Mouse (Mus musculus) cortical plate, adult 2 months (tissue): ENCODE data around the gene Enpp7.

Experiments used
- CTCF ChIP-seq: fragments of 200-500 bp; IDR thresholded peaks from 2 replicates; pipeline ENCODE4 v1.5.1; 2011; ENCODE audit warnings: mild to moderate bottlenecking, control low read depth, low read length; ENCODE audit not compliant: insufficient read depth; ENCODE audit errors: extremely low read depth
- POLR2A ChIP-seq: fragments of 200-500 bp; IDR thresholded peaks from 2 replicates; pipeline ENCODE4 v1.6.1; 2011; ENCODE audit warnings: mild to moderate bottlenecking, low read length, control low read depth; ENCODE audit not compliant: insufficient read depth; ENCODE audit errors: extremely low read depth

DNA sequence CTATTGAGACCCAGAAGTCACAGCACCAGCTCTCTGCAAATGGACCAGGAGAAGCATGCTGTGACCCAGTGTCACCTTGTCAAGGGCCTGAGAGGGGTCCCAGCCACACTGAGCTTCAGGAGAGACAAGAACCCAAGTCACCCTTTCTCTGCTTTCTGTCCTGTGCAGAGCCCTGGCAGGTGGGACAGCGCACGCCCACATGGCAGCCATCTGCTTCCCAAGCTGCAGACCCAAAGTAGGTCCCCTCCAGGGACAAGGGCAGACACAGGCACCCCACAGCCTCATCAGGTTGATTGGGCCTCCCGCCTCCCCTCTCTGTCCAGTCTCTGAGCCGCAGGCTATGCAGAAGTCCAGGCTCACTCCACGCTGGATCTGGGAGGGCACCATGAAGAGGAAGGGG, 24.1 kb upstream of the Enpp7 start:
- TF ChIP-seq POLR2A (no peak), CTCF (no peak)
